Mouse (Mus musculus) cerebellum, adult 2 months (tissue): ENCODE measurements at regions not wholly inside any gene's neighbourhood (a gene's known extent, or its start where the extent isn't known, plus 50 kb on each side); places are given as distances from the start of the nearest gene placed in this dataset.

ENCODE experiments used
- DNase-seq, 2 experiments: peaks; one replicate each; pipeline ENCODE4 v3.0.0; 2021
- H3K27ac ChIP-seq: fragments of 200-500 bp; 2 replicates; pipeline ENCODE4 v1.5.1; 2012; ENCODE audit warnings: low read length, control low read depth, inconsistent platforms; ENCODE audit not compliant: insufficient read depth
- H3K27me3 ChIP-seq: fragments of 200-500 bp; 2 replicates; pipeline ENCODE4 v1.6.1; 2012; ENCODE audit warnings: inconsistent platforms, mild to moderate bottlenecking, low read length, moderate library complexity; ENCODE audit not compliant: control insufficient read depth, insufficient read depth
- H3K4me1 ChIP-seq: fragments of 200-500 bp; 2 replicates; pipeline ENCODE4 v1.6.1; 2011; ENCODE audit warnings: low read length; ENCODE audit not compliant: control insufficient read depth, insufficient read depth
- H3K4me3 ChIP-seq: fragments of 200-500 bp; replicated peaks from 2 replicates; pipeline ENCODE3; 2011; ENCODE audit warnings: mild to moderate bottlenecking, low read depth, low read length, control low read depth; ENCODE audit not compliant: insufficient read depth
- CTCF ChIP-seq: fragments of 200-500 bp; IDR thresholded peaks from 2 replicates; pipeline ENCODE4 v1.5.1; 2011; ENCODE audit warnings: low read depth, mild to moderate bottlenecking, control low read depth, low read length, moderate library complexity, borderline replicate concordance; ENCODE audit not compliant: insufficient read depth
- POLR2A ChIP-seq: fragments of 200-500 bp; IDR thresholded peaks from 2 replicates; pipeline ENCODE4 v1.6.1; 2011; ENCODE audit warnings: low read length, control low read depth, borderline replicate concordance; ENCODE audit not compliant: insufficient read depth
- WGBS: fragments of 180-500 bp; shearing (Covaris S2); methylation state at CpG from one replicate; pipeline ENCODE4 v1.1.7; 2018; 5-methylcytosine and 5-hydroxymethylcytosine counted together

DNA sequence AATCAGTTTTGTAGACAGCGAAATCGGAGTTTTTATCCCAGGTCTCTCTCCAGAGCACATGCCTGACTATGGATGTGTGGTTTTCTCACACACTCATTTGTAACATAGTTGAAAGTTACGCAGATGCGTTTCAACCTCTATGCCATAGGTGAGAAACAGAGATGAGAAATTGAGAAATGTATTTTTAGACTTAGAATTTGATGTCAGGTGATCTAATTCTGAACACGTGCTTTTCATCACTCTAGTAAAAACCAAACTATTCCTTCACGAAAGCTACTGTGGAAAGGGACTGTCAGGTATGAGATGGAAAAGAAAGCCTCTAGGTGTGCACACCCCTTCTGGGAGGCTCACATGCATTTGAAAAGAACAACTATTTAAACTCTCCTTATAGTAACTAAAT is 96.8 kb upstream of the Fndc3a start:
- Histone ChIP-seq H3K4me3 (no peak overlapping the region), H3K27me3 (no peaks in the 10 kb centered on the region), H3K4me1 (no peaks in the 10 kb centered on the region), H3K27ac (no peak overlapping the region)
- no peak for DNase-seq
- WGBS, result 94% methylated on average over 6 of the region's 6 CpGs
- TF ChIP-seq CTCF, result no peak
- no peak for TF ChIP-seq POLR2A

DNA sequence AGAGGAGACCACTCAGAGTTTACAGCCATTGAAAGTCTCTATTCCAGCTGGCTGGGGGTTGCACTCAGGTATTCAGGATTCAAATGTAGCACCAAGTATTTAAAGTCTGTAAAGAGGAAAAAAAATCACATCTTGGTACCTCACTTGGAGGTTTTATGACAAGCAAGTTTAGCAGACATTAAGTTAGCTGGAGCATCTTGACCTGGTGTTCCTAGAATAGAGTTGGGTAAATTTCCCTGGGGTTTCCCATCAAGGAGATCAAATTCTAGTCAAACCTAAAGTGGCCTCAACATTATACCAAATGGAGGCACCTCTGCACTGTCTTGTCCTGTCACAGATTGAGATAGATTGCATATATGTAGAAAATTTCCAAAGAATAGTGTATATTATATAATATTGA is 93.8 kb upstream of the Fndc3a start:
- no peak overlapping the region for H3K4me3 ChIP-seq
- no peaks in the 10 kb centered on the region for H3K4me1 ChIP-seq
- no peaks in the 10 kb centered on the region for H3K27me3 ChIP-seq
- no peak for DNase-seq
- H3K27ac ChIP-seq, result no peak overlapping the region
- TF ChIP-seq POLR2A, result no peak
- no peak for TF ChIP-seq CTCF

DNA sequence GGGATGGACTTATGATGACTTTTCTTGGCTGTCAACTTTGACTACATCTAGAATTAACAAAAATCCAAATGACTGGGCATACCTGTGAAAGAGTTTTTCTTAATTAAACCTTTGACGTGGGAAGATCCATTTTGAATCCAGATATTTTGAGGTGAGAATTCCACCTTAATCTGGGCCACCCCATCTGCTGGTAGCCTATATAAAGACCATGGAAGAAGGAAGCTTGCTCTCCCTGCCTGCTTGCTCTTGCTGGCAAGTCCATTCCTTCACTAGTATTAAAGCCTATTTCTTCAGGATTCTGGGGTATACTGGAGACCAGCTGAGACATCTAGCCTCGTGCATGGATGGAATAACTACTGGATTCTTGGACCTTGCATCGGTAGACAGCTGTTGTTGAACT is 80.9 kb upstream of the Fndc3a start:
- Histone ChIP-seq H3K4me1 (no peaks in the 10 kb centered on the region), H3K27ac (no peak overlapping the region), H3K4me3 (no peak overlapping the region), H3K27me3 (no peaks in the 10 kb centered on the region)
- DNase-seq, result no peak
- WGBS, result 74% methylated on average over 3 of the region's 3 CpGs
- TF ChIP-seq CTCF (no peak), POLR2A (no peak)

DNA sequence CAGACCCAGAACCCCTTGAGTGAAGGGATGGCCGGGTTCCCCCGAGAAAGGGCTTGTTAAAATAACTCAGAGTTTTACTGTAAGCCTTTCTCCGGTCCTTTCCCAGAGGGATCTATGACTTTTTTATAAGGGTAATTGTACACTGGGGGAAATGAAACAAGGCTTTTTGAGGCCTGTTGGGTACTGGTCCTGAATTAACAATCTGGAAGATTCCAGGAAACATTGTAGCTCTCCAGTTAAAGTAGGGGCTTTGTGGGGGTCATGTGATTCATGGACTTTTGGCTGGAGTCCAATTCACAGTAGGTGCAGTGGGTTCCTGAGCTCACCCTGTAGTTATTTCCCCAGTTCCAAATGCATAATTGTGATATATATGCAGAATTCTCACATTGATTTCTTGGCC is 77.1 kb upstream of the Fndc3a start:
- H3K4me1 ChIP-seq, result no peaks in the 10 kb centered on the region
- H3K27ac ChIP-seq, result no peak overlapping the region
- H3K4me3 ChIP-seq, result no peak overlapping the region
- 73% methylated on average over 3 of the region's 3 CpGs for WGBS
- H3K27me3 ChIP-seq, result no peaks in the 10 kb centered on the region
- TF ChIP-seq CTCF, result no peak
- TF ChIP-seq POLR2A, result no peak
- no peak for DNase-seq

DNA sequence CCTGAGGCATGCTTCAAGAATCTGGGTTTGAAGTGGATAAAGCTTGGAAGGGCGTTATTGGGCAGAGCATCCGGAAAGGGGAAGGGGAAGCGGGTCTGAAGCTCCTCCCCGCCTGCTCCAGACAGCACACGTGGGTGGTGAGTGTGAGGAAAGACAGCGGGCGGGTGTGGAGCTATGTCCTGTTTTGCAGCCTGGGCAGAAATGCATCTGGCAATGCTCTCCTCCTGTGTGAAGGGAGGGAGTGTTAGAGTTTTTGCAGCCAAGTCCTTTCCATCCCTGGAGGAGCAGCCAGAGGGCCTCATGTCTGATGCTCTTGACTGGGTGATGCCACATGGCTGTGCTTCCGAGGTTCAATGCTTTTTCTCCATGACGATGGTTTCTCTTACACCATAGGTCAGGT is 73.4 kb upstream of the Fndc3a start:
- Histone ChIP-seq H3K4me3 (no peak overlapping the region), H3K27ac (no peak overlapping the region), H3K27me3 (no peaks in the 10 kb centered on the region), H3K4me1 (no peaks in the 10 kb centered on the region)
- DNase-seq, result no peak
- WGBS, result 52% methylated on average over 9 of the region's 9 CpGs
- no peak for TF ChIP-seq POLR2A
- TF ChIP-seq CTCF, result no peak

DNA sequence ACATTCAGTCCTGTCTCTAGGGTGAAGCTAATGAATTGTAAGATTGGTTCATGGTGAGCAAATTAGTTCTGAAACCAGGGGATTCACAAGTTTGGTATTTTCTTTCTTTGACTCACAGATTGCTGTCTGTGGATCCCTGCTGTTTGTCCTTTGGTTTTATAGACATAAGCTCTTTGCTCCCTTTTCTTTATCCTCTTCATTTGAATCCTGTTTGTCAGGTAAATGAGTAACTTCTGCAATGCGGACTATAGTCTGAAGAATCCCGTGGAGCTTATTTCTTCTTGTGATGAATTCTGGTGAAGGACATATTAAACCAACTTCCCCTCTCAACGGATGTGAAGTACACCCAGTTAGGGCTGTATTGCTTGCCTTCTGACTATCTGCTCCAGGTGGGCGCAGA is 69.6 kb upstream of the Fndc3a start:
- H3K4me3 ChIP-seq, result no peak overlapping the region
- TF ChIP-seq POLR2A, result no peak
- no peak for TF ChIP-seq CTCF
- H3K27ac ChIP-seq, result no peak overlapping the region
- H3K4me1 ChIP-seq, result no peaks in the 10 kb centered on the region
- H3K27me3 ChIP-seq, result no peaks in the 10 kb centered on the region
- 68% methylated on average over 4 of the region's 4 CpGs for WGBS
- DNase-seq, result no peak

DNA sequence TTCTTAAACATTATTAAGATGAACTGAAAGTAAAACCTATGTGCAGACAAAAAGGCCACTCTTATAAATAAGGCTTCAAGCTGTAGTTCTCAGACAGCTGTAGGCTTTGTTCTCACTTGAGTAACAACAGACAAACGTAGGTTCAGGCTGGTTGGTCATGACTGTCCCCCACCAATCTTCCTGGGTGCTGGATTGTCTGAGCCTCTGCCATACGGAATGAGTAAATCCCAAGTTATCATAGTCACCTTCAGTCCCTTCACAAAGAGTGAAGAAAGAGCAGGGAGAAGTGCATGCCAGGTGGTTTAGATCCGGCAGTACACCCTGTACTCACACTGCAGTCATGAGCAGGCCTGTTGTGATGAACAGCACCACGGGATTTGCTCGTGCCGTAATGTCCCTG is 69.0 kb upstream of the Fndc3a start:
- H3K27ac ChIP-seq, result no peak overlapping the region
- TF ChIP-seq POLR2A (no peak), CTCF (no peak)
- no peak overlapping the region for H3K4me3 ChIP-seq
- no peaks in the 10 kb centered on the region for H3K27me3 ChIP-seq
- no peaks in the 10 kb centered on the region for H3K4me1 ChIP-seq
- no peak for DNase-seq
- WGBS, result 74% methylated on average over 6 of the region's 6 CpGs

DNA sequence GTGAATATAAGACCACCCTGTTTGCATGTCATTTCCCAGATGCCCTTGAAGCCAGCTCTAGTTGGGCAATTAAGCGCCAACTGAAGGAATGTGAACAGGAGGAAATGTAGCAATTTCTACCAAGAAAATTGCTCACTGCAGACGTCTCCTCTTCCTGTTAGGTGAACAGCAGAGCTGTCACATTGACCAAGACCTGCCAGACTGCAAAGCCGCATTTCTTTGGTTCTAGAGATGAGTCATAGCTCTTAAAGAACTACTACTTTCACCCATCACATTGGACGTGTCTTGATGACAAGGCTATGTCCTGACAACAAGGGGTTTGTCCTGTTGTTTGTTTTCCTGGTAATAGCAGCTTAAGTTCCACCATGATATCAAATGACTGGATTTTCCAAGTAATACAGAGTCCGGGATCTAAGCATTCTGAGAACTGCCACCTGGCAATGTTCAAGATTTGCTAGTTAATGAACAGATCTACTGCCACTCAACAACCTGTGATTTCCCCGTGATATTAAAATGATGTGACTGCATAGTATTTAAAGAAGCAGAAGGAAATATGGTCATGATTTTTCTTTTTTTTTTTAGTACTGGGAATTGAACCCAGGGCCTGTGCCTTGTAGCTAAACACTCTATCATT is 68.2 kb upstream of the Fndc3a start:
- no peak overlapping the region for H3K4me3 ChIP-seq
- TF ChIP-seq CTCF, result no peak
- TF ChIP-seq POLR2A, result no peak

More for the DNA sequence above, 68.2 kb upstream of the Fndc3a start:
- 86% methylated on average over 6 of the region's 6 CpGs for WGBS
- no peak overlapping the region for H3K27ac ChIP-seq
- H3K4me1 ChIP-seq, result no peaks in the 10 kb centered on the region
- no peaks in the 10 kb centered on the region for H3K27me3 ChIP-seq
- DNase-seq, result no peak
